Mouse (Mus musculus) right cerebral cortex, postnatal 10 days (tissue): ENCODE data around the gene Polr2g.
"Not testable (repeated sequence)": the region's sequence is repeated elsewhere in the genome, so short reads cannot be mapped to it uniquely, and the experiment has no call there.

ENCODE experiments used
- DNase-seq, 2 experiments: peaks; one replicate each; pipeline ENCODE4 v3.0.0; 2021; ENCODE audit warnings: low spot score in 2 of 2

Polr2g gene

DNA sequence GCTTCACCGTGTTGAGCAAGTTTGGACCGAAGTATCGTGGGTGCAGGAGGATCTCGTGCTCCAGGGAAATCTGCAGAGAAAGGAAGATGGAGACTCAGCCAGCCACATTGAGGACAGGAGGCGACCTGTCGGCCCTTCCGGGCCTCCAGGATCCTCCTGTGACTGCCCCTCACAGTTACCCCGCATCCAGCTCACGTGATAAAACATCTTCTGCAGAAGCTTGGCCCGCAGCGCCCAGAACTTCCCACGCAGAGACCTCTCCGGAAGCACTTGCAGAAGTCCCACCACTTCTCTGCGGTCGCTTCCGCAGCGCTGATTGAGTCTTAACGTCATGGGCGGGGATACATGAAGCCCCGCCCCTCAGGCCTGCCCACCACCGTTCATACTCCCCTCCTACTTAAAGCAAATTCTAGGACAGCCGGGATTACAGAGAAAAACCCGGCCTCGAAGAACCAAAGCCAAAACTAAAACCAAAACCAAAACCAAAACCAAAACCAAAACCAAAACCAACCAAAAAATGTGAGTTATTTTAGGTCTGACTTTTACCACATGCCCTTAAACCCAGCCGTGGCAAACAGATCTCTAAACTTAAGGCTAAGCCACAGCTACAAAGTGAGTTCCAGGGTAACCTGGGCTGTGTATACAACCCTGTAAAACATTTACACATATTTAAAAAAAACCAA lies at the start of gene Polr2g:
Gene Polr2g (minus strand): TSS at position 314 of the 683 bp plus-strand sequence.
- DNase-seq = peak; percentile 95 to 96

DNA sequence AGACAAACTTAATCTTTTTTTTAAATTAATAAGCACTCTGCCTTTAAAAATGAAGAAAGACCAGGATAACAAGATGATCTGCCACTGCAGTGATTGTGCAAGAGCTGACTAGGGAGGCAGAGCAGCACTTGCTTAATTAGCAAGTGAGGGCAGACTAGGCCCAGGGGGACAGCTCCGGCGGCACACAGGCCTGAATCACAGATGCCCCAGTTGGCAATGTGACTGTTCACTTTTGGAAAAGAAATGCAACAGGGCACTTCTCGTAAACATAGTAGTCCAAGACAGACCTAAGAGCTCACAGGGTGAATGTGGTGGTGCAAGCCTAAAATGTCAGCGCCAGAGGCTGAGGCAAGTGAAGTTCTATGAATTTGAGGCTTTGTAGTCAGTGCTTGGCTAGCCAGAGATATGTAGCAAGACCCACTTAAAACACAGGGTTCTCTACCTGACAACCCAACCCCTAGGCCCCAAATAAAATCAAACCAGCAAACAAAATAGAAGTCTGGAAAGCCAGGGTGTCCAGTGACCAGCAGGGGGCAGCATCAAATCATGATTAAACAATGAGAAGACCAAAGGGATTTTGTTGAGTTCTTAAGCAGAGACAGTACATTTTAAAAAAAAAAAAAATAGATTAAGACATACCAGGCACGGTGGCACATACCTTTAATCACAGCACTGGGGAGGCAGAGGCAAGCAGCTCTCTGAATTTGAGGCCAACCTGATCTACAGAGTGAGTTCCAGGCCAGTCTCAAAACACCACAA lies 46.2 kb upstream of the Polr2g start:
- peak; percentile 72 to 86 for DNase-seq

DNA sequence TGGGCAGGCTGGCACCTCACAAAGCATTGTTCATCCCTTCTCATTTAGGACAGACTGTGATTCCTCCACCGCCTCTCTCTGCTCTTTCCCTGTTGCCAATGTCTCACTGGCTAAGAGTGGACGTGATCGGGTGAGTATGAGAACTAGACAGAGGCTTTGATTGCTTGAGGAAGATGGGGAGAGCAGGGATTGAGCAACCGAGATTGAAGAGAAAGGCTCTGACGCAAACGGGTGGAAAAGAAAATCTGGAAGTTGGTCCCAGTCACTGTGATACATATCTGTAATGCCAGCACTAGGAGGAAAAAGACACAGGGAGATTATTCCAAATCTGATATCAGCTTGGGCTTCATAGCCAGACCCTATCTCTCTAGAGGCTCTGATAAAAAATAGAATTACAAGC lies 44.6 kb upstream of the Polr2g start:
- no peak for DNase-seq

- DNase-seq = no peak
Measured at GRCm38 (mm10) chr19:8841012-8841411, 42.6 kb upstream of the Polr2g start.

DNA sequence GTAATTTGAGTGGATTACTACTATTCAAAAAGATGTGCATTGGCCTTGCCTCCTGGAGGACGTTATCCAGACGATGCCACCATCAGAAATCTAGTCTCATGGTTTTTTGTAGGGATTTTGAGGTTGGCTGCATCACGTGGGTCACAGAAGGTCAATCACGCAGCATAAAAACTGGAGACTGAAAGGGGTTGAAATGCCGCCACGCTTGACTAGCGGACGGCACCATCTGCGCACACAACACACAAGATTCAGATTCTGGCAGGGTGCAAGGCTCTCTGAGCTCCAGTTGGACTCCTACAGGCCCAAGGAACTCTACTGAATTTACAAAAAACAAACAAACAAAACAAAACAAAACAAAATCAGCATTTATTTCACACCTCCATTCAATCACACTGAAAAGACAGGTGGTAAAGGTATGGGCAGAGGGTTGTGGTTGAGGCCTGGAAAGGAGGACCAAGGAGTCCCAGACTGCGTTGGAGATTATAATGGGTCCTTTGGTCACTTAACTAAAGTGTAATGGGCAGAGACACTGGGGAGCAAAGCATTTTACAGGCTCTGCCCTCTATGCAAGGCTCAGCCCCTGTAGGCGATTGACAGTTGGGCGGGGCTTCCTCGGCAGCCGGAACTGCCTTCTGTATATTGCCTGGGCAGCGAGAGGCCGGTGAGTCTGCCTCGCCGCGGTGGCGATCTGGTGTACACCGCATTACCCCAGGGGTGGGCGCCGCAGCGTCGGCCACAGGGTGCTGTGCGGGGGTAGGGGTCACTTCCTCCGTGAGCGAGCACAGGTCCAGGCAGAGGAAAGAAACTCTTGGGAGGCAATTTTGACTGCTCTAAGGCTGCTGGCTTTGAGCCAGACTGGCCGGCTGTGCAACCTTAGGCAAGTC lies 41.8 kb upstream of the Polr2g start:
- peak; percentile 81 to 87 for DNase-seq

- DNase-seq = peak; percentile 90 to 93
Measured at GRCm38 (mm10) chr19:8839103-8839907, 40.9 kb upstream of the Polr2g start, which contains the start of gene Gng3. Gene Gng3 (minus strand): TSS chr19:8839194.

DNA sequence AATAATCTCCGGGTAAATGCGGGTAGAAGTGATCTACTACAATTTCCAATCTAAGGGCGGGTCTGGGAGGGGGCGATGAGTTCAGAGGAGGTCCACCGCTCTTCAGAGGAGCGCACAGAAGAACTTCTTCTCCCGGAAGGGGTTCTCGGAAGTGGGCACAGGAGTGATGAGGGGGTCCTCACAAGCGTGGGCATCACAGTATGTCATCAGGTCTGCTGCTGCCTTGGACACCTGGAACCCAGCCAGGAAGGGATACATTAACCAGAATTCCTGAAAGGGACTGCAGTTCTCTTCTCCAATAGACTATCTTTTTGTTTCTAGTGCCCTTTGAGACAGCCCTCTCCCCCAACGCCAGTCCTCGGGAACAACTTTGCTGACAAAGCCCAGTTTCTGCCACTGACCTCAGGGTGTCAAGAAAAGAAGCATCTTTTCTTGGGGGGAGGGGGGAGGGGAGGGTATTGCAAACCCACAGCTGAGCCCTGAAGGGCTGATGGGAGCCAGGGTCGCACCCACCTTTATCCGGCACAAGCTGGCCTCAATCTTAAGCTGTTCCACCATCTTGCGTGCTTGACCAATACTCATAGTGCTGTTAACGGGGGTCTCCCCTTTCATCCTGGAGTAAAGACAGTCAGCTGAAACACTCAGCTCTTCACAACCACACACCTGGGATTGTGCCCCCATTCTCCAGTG lies 39.8 kb upstream of the Polr2g start:
- DNase-seq = peak; percentile 74 to 82

- peak; percentile 92 to 93 for DNase-seq
Measured at GRCm38 (mm10) chr19:8837251-8837791, 38.9 kb upstream of the Polr2g start, which contains the start of gene Bscl2. Gene Bscl2 (plus strand): TSS chr19:8837467.

GRCm38 (mm10) chr19:8836327-8836726 lies 38.0 kb upstream of the Polr2g start:
- DNase-seq = not testable (repeated sequence)

- no peak for DNase-seq
Measured at GRCm38 (mm10) chr19:8832971-8833370, 34.6 kb upstream of the Polr2g start.

GRCm38 (mm10) chr19:8831262-8831661 lies 32.9 kb upstream of the Polr2g start:
- DNase-seq = no peak

DNA sequence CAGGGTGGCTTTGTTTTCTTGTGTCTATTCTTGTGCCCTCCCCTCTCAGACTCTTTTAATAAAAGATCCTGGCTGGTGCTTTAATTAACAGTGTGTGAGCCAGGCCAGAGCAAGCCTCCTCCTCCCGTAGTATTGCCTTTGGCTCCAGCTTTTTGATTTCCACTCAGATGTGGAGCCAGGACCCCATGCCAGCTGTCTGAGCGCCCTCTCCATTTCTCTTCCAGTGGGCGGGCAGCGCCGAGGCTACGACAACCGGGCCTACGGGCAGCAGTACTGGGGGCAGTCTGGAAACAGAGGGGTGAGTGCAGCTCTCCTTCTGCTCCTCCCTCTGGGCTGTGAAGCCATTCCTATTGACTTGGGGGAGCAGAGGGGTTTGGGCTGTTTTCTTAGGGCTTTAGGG lies 32.3 kb upstream of the Polr2g start:
- DNase-seq = peak; percentile 62 to 66

DNA sequence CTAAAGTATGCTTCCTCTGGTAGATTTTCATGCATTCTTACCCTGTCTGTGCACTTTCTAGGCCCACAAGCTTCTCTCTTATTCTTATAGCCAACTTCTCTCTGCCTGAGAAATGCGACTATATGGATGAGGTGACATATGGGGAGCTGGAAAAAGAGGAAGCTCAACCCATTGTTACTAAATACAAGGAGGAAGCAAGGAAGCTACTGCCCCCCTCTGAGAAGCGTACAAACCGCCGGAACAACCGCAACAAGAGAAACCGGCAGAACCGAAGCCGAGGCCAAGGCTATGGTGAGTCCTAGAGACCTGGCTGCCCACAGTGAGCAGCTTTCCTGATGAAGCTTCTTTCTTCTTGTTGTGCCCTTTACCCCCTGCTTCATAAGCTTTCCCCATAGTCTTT lies 31.3 kb upstream of the Polr2g start, which contains the start of gene AC129217.1:
Gene AC129217.1 (plus strand): TSS at position 114 of the 400 bp plus-strand sequence.
- DNase-seq = no peak

DNA sequence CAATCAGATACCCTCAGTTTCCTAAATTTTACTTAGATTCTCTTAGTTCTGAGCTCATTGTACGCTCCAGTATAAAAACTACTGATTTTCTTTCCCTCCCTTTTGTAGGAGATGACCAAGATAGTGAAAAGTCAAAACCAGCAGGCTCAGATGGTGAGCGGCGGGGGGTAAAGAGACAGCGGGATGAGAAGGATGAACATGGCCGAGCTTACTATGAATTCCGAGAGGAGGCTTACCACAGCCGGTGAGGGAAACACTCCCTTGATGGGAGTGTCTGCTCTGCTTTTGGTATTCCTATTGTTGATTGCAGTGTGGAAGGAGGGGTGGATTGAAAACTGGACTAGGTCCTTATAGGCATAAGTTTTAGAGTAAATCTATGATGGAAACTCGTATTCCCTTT lies 24.3 kb upstream of the Polr2g start:
- no peak for DNase-seq

- DNase-seq = no peak
Measured at GRCm38 (mm10) chr19:8821146-8821545, 22.8 kb upstream of the Polr2g start.

DNA sequence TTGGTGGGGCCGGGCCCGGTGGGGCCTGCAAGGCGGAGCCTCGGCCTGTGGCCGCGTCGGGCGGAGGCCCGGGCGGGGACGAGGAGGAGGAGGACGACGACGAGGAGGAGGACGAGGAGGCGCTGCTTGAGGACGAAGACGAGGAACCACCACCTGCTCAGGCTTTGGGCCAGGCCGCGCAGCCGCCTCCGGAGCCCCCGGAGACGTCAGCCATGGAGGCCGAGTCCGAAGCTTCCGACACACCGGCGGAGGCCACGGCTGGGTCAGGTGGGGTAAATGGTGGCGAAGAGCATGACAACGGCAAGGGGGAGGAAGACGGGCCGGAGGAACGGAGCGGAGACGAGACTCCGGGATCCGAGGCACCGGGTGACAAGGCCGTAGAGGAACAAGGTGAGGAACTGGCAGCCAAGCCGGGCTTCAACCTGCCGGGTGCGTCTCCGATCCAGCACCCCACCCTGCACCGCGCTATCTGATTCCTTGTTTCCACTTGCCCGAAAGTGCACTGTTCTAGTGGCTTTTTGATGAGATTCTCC lies 22.1 kb upstream of the Polr2g start:
- DNase-seq = peak; percentile 55 to 62

- DNase-seq = peak; percentile 99
Measured at GRCm38 (mm10) chr19:8819596-8820423, 21.4 kb upstream of the Polr2g start, which contains the start of gene Hnrnpul2. Gene Hnrnpul2 (plus strand): TSS chr19:8820010.

DNA sequence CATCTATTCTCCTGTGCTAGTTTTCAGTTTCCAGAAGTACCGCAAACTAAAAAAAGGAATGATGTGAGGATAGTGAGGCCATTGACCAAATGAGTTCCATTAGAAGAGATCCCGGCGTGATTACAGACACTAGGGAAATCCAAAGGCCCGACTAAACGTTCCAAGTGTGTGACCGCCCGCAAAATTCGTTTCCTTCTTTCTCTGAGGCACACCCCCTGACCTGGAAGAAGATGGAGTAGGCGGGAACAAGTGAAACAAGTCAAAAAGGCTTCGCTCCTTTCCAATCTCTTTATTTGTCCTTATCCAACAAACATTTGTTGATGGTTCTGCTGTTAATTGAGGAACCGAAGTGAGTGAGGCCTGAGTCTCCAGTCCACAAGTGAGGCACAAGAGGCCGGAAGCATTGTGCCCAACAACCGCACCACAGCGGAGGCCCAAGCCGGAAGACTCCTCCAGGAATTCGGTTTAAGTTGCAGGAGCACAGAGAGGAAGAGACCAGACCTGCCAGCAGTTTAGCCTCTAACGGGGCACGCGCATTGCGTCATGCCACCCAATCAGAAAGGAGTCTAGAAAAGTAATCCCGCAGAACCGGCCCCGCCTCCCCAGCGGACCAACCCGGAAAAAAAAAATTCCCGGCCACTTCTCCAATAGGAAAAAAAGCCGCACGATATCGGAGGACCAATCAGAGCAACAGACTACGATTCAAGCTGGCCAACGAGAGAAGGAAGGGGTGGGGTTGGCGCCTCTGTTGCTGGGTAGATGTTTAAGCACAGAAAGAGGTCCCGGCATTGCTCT lies 20.6 kb upstream of the Polr2g start, which contains the start of gene Ttc9c:
Gene Ttc9c (minus strand): TSS at position 533 of the 795 bp plus-strand sequence.
- DNase-seq = peak; percentile 98 to 99
